Mouse (Mus musculus) bone marrow, adult 2 months (tissue): ENCODE results near the gene Nsmce1. TPM values are rescaled to one million over a fixed set of nuclear protein-coding genes. Genes with fewer than 3 reads are reported as not detected.

Experiments used
- H3K27ac ChIP-seq: fragments of 200-500 bp; 2 replicates; pipeline ENCODE4 v1.5.1; 2012; ENCODE audit warnings: low read depth, mild to moderate bottlenecking, control low read depth, inconsistent platforms, low read length; ENCODE audit not compliant: control insufficient read depth, poor library complexity, insufficient read depth
- H3K4me1 ChIP-seq: fragments of 200-500 bp; 2 replicates; pipeline ENCODE4 v1.6.1; 2011; ENCODE audit warnings: low read length; ENCODE audit not compliant: control insufficient read depth, insufficient read depth
- H3K4me3 ChIP-seq: fragments of 200-500 bp; replicated peaks from 2 replicates; pipeline ENCODE3; 2011; ENCODE audit warnings: mild to moderate bottlenecking, low read depth, low read length, control low read depth; ENCODE audit not compliant: control insufficient read depth
- CTCF ChIP-seq: fragments of 200-500 bp; IDR thresholded peaks from 2 replicates; pipeline ENCODE4 v1.5.1; 2011; ENCODE audit warnings: low read length, control low read depth; ENCODE audit not compliant: control insufficient read depth, insufficient read depth
- POLR2A ChIP-seq: fragments of 200-500 bp; IDR thresholded peaks from 2 replicates; pipeline ENCODE4 v1.6.1; 2011; ENCODE audit warnings: low read depth, mild to moderate bottlenecking, control low read depth, low read length, borderline replicate concordance; ENCODE audit not compliant: control insufficient read depth
- WGBS: fragments of 180-500 bp; shearing (Covaris S2); methylation state at CpG from one replicate; pipeline ENCODE4 v1.1.7; 2018; 5-methylcytosine and 5-hydroxymethylcytosine counted together
- polyA plus RNA-seq: library from polyadenylated mRNA; stranded (reverse); fragments of >200 nt; gene quantifications from 2 replicates; pipeline ENCODE4 v1.2.4, GENCODE M21; 2011; ENCODE audit warnings: low replicate concordance; ENCODE audit not compliant: missing spikeins, insufficient read depth, insufficient read length

Nsmce1 gene
- 42.7 and 49.6 TPM in 2 replicates for polyA plus RNA-seq

GRCm38 (mm10) chr7:125490947-125491735 lies at the start of gene Nsmce1:
TSS of gene Nsmce1 (minus strand) at chr7:125491596.
- Histone ChIP-seq H3K4me3 (peak within 1 kb of the TSS; percentile 80), H3K27ac (peak within 1 kb of the TSS; percentile 80), H3K4me1 (peaks cover 10% of the 10 kb centered on the region)
- peak; percentile 76 for TF ChIP-seq POLR2A
- TF ChIP-seq CTCF: no peak
- 1% methylated on average over 56 of the region's 56 CpGs for WGBS

DNA sequence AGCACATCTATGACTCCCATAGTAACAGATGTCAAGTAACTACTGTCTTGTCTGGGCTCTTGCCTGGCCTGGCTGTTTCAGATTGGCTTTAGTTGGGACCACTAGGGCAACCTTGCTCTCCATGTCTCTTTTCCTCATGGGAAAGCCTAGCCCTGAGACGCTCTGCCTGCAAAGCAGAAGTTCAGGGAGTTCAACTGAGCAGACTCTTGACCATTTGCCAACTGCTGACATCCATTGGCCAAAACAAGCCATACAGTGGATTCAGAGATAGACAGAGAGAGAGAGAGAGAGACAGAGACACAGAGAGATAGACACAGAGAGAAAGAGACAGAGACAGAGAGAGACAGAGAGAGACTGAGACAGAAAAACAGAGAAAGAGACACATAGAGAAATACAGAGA lies 49.6 kb upstream of the Nsmce1 start:
- TF ChIP-seq CTCF: no peak
- no peak for TF ChIP-seq POLR2A
- Histone ChIP-seq H3K27ac (no peak overlapping the region), H3K4me3 (no peak overlapping the region), H3K4me1 (peaks cover 18% of the 10 kb centered on the region)
- 26% methylated on average over 1 of the region's 1 CpGs for WGBS

DNA sequence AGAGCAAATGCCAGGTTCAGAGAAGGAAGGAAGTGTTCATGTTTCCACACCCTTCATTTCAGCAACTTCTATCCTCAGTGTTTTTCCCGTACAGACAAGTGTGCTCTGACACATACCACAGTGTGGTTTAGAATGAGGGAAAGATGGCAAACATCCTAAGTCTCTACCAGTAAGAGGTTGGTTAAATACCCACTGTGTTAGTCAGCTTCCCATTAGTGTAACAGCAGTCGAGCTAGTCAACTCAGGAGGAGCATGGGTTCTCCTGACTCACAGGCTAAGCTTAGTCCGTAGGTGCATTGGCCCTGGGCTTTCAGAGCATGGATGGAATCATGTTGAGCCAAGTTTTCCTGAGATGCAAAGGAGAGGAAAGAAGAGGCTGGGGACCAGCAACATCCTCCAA lies 48.0 kb upstream of the Nsmce1 start:
- WGBS: 16% methylated on average over 3 of the region's 3 CpGs
- TF ChIP-seq POLR2A: no peak
- TF ChIP-seq CTCF: no peak

GRCm38 (mm10) chr7:125527901-125528580 lies 36.6 kb upstream of the Nsmce1 start:
- WGBS: 81% methylated on average over 9 of the region's 9 CpGs

More for the DNA sequence above, 48.0 kb upstream of the Nsmce1 start:
- Histone ChIP-seq H3K4me3 (no peak overlapping the region), H3K4me1 (peaks cover 18% of the 10 kb centered on the region), H3K27ac (no peak overlapping the region)

GRCm38 (mm10) chr7:125527186-125527585 lies 35.8 kb upstream of the Nsmce1 start:
- Histone ChIP-seq H3K27ac (no peak overlapping the region), H3K4me3 (no peak overlapping the region), H3K4me1 (no peaks in the 10 kb centered on the region; the same call in 1 of the 2 replicates)
- 87% methylated on average over 6 of the region's 6 CpGs for WGBS
- TF ChIP-seq POLR2A (no peak), CTCF (no peak)

More at GRCm38 (mm10) chr7:125527901-125528580, 36.6 kb upstream of the Nsmce1 start:
- no peak overlapping the region for H3K4me3 ChIP-seq
- TF ChIP-seq CTCF: no peak
- TF ChIP-seq POLR2A: no peak
- no peak overlapping the region for H3K27ac ChIP-seq
- no peaks in the 10 kb centered on the region; the same call in 1 of the 2 replicates for H3K4me1 ChIP-seq

DNA sequence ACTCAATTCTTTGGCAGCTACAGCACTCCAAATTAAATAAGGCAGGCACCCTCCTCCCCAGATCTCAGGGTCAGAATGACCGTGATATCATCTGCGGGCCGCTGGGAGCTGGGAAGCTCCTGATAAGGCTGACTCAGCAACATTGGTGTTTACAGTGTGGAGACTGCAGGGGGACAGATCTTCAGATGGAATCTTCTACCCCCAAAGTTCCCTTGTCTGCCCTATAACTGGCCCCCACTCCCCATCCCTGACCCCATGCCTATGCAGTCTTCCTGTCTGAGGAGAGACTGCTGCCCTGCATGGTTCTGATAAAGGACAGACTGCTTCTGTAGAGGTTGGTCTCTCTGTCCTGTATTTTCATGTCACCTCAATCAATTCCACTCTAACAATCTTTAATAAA lies 31.7 kb upstream of the Nsmce1 start:
- 46% methylated on average over 3 of the region's 3 CpGs for WGBS
- TF ChIP-seq POLR2A (no peak), CTCF (no peak)
- H3K4me1 ChIP-seq: no peaks in the 10 kb centered on the region; the same call in 1 of the 2 replicates
- H3K27ac ChIP-seq: no peak overlapping the region
- H3K4me3 ChIP-seq: no peak overlapping the region

- 73% methylated on average over 3 of the region's 3 CpGs for WGBS
- H3K4me3 ChIP-seq: no peak overlapping the region
- H3K4me1 ChIP-seq: no peaks in the 10 kb centered on the region; the same call in 1 of the 2 replicates
- no peak overlapping the region for H3K27ac ChIP-seq
- TF ChIP-seq POLR2A (no peak), CTCF (no peak)
Measured at GRCm38 (mm10) chr7:125519715-125520114, 28.3 kb upstream of the Nsmce1 start.

DNA sequence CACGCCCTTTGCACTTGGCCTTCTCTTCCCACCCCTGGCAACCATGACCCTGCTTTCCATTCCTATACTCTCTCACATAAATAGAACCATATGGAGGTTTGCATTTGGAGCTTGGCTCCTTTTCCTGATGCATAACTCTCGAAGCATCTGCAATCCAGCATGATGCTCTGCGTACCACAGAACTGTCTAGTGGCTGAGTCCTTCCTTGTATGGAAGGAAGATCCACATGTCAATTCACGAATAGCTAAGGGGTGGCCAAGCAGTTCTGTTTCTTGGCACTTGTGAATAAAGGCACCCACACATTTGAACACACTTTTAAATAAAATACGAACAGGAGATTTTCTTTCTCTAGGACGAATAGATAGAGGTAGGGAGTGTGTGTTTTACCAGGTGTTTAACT lies 26.1 kb upstream of the Nsmce1 start:
- Histone ChIP-seq H3K27ac (no peak overlapping the region), H3K4me1 (no peaks in the 10 kb centered on the region; the same call in 1 of the 2 replicates), H3K4me3 (no peak overlapping the region)
- TF ChIP-seq POLR2A (no peak), CTCF (no peak)
- WGBS: 91% methylated on average over 6 of the region's 6 CpGs
